Mouse (Mus musculus): ENCODE results near the gene Ndufa4l2.
A peak's percentile ranks its signal among the peaks of the same experiment; 100 is the strongest.

Ndufa4l2 gene

DNA sequence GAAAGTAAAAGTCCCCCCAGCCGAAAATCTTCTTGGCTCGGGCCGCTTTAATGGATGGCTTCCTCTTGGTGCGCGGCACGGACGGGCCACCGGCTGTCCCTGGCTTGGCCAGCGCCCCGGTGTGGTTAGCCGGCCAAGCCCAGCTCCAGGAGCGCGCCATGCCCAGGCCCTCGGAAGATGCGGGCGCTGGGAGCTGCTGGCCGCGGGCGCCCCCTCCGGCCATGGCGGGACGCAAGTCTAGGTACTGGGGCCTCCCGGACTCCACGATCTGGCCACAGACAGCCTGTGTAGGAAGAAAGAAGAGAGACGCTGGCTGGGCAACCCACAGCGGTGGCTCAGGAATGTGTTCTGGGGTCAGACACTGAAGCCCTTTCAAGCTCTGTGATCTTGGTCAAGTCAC lies 11.9 kb downstream of the Ndufa4l2 start:
- DNase-seq (ENCODE audit: low spot score): peak; percentile 56

DNA sequence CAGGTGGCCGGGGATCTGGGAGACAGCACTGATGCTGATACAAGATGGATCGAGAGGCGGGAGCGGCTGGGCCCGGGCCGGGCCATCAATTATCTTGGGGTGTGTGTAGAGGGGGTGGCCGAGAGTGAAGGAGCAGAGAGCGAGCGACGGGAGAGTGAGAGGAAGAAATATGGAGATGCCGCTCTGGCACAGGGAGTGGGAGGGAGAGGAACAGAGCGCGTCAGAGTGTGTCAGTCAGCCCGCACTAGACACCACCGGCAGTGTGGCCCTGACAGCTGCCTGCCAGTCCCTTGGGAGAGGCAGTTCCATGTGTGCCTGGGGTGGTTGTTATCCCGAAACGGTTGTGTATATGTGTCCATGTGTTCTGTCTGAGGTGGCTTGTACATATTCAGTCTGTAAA lies 12.7 kb downstream of the Ndufa4l2 start:
- no peak for DNase-seq (ENCODE audit: low spot score)

DNA sequence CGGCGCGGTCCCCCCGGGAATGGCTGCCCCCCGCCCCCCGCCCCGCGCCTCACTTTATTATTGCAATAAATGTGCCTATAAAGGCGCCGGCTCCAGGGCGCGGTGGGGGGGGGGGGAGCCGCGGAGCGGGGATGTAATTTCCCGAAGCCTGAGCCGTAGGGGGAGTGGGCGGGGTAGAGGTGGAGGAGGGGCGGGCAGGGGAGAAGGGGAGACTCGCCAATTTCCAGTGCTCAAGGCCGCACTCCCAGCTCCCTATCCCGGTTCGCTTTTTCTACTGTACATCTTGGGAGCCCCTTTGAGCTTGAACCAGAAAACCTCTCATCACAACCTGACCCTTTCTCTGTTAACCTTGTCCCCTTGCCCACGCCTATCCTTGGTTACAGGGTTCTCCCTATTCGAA lies 16.2 kb downstream of the Ndufa4l2 start:
- no peak for DNase-seq (ENCODE audit: low spot score)

DNA sequence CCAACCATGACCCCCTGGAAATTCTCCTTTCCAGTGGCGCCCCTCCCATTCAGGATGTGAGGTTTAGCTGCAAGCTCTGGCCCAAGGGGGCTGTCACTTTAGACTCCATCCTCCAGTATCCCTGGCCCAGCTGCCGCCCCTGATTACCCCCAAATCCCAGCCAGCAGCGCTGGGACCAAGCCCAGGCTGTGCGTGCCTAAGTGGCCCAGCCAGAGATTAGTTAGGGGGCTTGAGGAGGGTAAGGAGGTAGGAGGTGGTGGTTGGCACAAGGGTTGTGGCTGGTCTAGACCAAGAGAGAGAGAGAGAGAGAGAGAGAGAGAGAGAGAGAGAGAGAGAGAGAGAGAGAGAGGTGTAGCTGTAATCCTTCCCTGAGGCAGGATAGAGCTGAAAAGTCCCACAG lies 16.8 kb downstream of the Ndufa4l2 start:
- DNase-seq (ENCODE audit: low spot score): no peak

DNA sequence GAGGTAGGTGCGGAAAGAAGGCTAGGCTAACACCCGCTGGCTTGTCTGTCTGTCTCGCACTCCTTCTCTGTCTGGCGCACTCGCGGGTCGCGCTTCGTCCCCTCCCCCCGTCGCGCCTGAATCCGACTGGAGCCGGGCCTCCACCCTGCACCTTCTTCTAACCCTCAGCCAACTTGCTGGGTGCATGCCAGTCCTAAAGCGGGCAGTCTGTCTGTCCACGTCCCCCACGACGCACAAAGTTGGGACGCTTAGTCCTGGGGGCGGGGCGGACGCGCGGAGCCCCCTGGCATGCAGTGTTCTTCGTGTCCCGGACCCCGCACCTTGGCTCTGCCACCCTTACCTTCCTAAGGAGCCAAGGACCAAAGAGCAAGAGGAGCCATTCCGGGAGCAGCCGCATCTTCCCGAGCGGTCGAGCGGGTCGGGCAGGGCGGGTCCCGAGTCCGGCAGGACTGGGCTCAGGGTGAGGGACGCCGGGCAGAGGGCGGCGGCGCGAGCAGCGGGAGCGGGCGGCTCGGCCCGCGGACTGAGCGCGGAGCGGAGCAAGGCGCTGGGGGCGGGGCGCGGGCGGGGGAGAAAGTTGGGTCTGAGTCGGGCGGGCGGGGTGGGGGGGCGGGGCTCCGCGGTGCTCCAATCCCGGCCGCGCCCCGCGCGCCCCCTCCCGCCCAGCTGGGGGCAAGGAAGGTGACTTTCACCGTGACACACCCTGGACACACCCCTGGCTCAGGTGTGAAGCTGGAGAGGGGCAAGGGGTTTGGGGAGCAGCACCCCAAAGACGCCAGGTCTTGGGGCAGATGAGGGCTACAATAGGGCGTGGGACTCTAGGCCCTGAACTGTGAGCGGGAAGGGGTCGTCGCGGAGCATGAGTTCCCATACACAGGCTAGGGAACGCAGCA lies 19.5 kb downstream of the Ndufa4l2 start, which contains the start of gene Nxph4:
Gene Nxph4, minus strand, starts transcription at position 524 of the 893 bp plus-strand sequence.
- DNase-seq (ENCODE audit: low spot score): no peak

DNA sequence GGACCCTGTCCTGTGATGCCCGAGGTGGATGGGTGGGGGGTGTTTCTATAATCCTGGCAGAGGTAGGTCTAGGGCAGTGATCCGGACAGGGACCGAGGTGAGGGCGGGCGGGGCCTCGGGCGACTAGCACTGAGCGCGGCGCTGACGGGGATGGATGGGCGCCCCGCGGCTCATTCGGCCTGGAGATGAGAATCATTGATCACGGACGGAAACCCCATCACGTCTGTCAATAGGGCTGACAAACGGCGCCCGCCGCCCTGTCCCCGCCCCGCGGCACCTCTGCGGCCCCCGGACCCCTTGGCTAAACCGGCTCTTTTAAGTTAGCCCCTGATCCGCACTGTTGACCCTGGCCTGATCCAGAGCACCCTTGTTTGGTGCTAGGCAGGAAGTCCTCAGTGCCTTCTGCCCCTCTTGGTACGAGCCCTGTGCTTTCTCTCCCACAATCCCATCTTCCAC lies 20.2 kb downstream of the Ndufa4l2 start:
- no peak for DNase-seq (ENCODE audit: low spot score)

DNA sequence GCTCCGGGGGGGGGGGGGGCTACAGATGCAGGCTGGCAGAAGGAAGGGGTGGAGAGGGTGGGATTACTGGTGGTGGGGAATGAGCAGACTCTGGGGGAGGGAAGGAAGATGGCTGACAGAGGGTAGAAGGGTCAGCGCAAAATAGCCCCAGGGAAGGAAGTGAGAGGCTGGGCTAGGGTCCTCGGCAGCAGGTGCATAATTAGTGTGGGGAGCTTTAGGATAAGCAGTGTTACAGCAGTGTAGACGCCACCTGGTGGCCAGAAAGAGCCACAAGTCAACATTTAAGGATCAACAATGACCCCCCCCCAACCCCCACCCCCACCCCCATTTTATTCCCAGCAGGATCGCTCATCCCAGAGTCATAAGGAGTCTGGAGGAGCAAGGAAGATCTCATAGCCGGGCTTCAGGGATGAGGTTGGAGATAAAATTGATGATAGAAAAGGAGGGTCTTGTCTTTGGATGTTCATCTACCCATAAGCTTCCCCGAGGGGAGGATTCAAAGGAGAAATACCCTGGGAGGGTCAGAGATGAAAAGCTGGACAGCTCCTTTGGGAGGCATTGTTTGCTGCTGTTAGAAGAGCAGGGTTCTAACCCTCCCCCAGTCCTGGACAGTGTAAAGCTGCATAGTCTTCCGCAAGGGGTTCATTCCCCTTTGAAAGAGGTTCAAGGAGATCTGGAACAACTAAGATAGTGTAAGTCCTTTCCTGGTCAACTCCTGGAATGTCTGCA lies 22.0 kb downstream of the Ndufa4l2 start:
- DNase-seq (ENCODE audit: low spot score): peak; percentile 49

DNA sequence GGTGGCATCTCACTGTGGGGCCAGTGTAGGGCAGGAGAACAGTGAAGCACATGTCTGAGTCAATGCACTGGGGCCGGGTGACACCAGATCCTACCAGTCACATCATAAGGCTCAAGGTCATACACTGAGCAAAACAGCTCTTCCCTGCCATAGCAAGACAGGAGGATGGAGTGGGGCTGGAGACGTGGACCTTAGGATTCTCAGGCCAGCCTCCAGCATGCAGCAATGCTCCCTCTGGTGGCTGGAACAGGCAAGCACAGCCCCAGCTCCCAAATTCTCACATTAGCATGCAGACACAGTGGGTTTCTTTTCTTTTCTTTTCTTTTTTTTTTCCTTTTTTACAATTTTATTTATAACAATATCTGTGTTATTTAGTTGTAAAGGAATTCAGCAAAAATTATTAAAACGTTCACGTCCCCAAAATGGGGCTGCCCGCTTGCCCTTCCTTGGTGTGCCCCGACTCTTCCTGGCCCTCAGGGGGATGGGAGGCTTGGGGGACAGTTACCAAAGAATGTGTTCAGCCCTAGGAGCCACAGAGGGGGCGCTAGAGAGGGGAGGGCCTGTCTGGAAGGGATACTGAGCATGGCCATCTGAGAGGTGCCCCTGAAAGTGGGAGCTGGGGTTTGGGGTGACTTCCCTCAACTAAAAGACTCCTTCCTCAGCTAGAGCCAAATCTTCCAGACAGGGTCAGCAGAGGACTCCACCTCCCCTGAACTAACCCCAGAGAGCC lies 23.3 kb downstream of the Ndufa4l2 start:
- DNase-seq (ENCODE audit: low spot score): peak; percentile 82

DNA sequence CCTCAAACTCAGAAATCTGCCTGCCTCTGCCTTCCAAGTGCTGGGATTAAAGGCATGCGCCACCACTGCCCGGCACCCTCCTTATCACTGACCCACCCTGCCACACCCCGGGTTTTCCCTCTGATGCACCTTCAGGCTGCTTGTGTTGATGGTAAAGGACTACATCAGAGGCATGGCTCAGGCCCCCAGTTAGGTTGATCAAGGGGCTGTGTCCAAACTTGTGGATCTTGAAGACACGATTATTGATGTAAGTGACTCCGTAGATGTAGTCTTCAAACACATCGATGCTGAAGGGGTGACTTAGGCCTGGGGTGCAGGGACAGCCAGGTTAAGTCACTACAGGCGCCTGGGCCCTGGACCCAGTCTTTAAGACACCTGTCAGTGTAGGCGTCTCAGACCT lies 26.7 kb downstream of the Ndufa4l2 start:
- no peak for DNase-seq (ENCODE audit: low spot score)

DNA sequence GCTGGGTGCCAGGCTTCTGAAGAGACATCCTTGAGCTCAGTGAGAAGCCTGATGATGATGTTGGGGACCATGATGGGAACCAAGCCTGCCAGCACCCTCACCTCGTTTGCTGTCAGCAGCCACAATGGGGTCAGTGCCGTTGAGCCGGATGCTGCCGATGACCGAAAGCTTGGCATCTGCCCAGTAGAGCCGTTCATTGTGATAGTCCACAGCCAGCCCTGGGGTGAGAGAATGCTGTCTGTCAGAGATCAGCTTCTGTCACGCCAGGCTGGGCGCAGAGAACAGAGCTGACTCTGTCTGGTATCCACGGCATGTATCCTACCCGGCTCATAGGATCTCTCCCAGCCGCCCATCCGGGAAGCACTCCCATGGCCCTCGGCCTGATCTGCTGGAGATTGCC lies 27.3 kb downstream of the Ndufa4l2 start:
- no peak for DNase-seq (ENCODE audit: low spot score)

DNA sequence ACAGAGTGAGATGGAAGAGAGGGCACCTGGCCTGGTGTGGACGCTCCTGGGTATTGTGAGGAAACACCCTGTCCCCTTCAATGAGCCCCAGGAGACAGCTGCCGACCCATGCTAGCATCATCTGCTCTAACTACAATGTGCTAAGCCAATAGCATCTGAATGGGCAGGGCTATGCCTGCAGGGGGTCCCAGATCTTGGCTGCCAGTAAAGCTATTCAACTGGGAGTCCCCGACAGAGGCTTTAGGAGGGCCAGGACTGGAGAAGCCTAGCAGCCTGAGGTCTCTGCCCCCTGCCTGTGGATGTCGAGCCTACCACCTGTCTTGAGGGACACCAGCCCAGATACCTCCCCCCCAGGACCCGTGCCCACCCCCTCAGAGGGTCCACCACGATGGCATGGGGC lies 28.0 kb downstream of the Ndufa4l2 start:
- DNase-seq (ENCODE audit: low spot score): no peak

DNA sequence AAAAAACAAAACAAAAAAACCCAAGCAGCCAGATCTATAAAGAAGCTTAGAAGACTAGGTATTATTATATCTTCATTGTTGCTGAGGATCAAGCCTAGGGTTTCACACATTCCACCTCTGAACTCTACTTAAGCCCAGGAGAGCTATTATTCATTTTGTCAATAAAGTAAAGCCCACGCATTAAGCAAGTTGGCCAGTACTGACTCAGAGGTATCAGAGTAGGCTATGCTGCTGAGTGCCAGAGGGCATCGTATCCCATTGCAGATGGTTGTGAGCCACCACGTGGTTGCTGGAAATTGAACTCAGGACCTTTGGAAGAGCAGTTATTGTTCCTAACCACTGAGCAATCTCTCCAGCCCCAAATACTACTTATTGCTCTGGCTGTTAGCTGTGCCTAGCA lies 29.1 kb downstream of the Ndufa4l2 start:
- no peak for DNase-seq (ENCODE audit: low spot score)

DNA sequence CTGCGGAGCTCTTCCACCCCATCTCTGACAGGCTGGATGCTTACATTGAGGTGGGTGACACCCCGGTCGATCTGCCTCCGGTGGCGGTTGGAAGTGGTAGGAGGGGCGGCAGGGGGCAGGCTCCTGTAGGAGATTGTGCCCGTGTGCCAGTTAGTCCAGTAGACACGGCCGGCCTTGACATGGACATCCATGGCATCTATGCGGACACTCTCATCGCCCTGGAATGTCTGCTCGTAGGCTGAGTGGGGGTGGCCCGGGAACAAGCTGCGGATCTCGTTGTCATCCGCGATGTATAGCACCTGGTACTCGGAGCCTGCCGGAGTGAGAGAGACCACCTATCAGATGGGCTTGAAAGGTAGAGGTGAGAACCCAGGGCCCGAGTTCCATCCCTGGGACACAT lies 29.6 kb downstream of the Ndufa4l2 start:
- no peak for DNase-seq (ENCODE audit: low spot score)

DNA sequence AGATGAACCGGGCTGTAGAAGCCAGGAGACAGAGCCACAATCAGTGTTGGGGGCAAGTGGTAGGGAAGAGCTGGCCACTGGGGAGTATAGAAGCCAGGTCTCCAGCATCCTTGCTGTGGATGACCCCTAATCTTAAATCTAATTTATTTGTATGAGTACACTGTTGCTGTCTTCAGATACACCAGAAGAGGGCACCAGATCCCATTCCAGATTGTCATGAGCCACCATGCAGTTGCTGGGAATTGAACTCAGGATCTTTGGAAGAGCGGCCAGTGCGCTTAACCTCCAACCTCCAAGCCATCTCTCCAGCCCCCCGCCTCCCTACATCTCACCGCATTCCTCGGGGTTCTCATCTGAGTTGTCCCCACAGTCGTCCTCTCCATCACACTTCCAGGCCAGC lies 31.7 kb downstream of the Ndufa4l2 start:
- no peak for DNase-seq (ENCODE audit: low spot score)

DNA sequence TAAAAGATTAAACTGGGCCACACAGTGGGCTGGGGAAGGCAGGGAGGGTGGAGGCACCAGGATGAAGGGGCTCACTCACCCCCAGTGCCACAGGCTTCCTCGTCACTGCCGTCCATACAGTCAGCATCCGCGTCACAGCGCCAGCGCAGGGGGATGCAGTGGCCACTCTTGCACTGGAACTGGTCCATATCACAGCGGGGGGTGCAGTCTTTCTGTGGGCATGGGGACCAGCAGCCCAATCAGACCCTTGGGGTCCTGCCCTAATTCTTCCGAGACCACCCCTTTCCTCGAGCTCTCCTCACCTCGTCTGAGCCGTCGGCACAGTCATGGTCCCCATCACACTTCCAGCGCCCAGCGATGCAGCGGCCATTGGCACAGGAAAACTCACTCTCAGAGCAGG lies 33.5 kb downstream of the Ndufa4l2 start:
- no peak for DNase-seq (ENCODE audit: low spot score)

DNA sequence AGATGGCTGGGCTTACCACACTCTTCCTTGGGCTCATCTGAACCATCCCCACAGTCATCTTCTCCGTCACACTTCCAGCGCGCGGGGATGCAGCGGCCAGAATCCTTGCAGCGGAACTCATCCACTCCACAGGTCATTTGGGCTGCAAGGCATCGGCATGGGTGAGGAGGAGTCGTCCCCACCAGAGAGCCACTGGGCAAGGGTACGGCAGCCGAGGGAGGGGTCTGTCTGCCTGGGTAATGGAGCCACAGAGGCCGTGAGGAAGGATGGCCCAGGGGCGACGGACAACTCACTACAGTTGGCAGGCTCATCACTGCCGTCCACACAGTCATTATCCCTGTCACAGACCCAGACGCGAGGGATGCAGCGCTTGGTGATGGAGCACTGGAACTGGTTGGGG lies 35.1 kb downstream of the Ndufa4l2 start:
- DNase-seq (ENCODE audit: low spot score): no peak

DNA sequence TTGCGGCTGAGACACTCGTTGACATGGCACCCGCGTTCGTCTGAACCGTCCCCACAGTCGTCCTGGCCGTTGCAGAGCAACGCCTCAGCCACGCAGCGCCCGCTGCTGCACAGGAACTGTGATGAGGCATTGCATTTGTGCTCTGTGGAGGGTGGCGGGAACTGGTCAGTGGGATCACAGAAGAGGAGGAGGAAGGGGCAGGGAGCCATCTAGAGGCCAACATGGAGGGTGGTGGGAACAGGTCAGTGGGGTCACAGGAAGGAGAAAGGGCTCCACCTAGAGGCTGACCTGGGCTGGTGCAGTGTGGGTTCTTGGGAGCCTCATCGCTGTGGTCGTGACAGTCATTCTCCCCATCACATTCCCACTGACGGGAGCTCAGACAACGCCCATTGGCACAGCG lies 40.9 kb downstream of the Ndufa4l2 start:
- no peak for DNase-seq (ENCODE audit: low spot score)

DNA sequence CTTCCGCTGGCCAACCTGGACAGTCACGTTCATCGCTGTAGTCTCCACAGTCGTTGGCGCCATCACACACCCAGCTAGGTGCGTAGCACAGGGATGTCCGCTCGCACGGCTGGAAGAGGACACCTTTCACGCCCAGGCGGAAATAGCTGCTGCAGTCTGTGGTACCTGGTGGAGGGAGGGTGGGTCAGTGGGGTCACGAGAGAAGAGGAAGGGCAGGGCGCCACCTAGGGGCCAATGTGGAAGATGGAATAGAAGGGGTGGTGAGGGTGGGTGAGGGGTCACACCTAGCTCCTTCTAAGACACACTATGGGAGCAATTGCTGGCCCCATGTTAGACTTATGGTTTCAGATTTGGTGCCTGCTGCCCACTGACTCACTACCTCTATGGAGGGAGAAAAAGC lies 42.6 kb downstream of the Ndufa4l2 start:
- DNase-seq (ENCODE audit: low spot score): no peak

DNA sequence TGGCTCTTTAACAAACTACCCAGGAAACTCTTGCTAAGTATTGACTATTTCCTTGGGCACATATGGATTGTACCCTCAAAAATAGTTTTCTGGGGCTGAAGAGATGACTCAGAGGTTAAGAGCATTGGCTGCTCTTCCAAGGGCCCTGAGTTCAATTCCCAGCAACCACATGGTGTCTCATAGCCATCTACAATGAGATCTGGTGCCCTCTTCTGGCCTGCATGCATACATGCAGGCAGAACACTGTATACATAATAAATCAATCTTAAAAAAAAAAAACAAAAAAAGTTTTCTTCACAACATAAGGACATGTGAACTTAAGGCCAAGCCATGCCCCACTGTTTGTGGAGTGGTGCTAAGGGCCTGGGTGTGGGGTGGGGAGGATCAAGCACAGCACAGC lies 46.4 kb downstream of the Ndufa4l2 start:
- no peak for DNase-seq (ENCODE audit: low spot score)

DNA sequence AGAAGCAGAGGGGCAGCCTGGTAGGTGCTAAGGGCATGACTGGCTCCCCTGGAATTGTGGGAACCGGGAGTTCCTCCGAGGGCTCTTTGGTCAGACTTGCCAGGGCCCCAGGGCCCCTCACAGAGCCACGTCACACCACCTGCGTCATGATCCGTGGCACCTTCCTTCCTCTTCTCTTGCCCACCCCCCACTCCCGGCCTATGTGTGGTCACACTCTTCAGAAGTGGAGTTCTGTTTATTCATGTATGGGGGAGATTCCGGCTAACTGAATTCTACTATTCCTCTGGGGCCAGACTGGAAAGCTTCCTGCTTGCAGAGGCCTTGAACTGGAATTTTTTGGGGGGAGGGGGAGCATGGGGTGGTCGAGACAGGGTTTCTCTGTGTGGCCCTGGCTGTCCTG lies 49.1 kb downstream of the Ndufa4l2 start:
- no peak for DNase-seq (ENCODE audit: low spot score)

DNA sequence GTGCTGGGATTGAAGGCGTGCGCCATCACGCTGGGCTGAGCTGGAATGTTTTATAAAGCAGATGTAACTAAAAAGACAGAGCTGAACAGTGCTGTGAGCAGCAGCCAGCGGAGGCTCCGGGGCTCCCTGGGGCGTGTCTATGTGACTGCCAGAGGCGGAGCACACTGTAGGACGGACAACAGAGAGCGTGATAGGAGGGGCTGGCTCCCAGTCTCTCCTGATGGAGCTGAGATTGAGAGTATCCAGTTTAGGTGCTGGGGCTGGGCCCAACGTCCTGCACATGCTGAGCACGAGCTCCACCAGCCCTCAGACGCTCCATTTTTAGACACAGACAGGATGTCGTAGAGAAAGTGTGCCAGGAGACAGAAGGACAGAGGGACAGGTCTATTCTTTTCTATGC lies 49.5 kb downstream of the Ndufa4l2 start:
- DNase-seq (ENCODE audit: low spot score): peak; percentile 55
